Mouse (Mus musculus): ENCODE measurements around the gene Met.

GRCm38 (mm10) chr6:17418226-17418625 lies 45.4 kb upstream of the Met start:
- no peak for TF ChIP-seq POLR2A (IDR thresholded peaks at IDR 0.05; ENCODE audit: control insufficient read depth, extremely low read depth, insufficient read depth, low read length, poor library complexity)
- no peak for TF ChIP-seq CTCF (IDR thresholded peaks at IDR 0.05; ENCODE audit: borderline replicate concordance, control insufficient read depth, extremely low read depth, insufficient read depth, low read length, poor library complexity)

Measured in thymus, adult 2 months (tissue).